Mouse (Mus musculus): ENCODE results near the gene Syne1.

DNA sequence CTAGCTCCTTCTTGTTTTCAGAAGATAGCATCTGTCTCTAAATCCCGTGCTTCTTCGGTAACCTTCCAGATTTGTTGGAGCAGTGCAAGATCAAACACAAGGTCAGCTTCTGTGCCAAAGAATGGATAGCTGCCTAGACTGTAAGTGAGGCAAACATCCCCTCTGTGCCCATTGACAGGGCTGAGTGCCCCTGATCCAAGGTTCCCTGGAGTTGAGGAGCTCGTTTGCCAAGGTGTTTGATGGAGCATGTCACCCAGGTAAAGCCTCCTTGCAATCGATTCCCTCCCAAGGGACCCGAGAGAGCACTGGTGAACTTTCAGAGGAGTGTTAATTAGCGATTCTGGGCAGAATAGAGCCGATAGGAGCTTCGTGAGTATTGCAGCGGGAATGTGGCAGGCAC is 523.0 kb downstream of the Syne1 start:
- TF ChIP-seq POLR2A (IDR thresholded peaks at IDR 0.05; ENCODE audit: extremely low read depth, insufficient read depth, low read length) (no peak), CTCF (IDR thresholded peaks at IDR 0.05; ENCODE audit: low read depth, low read length) (no peak)

Data from liver, adult 2 months (tissue).